Mouse (Mus musculus) inflammation-experienced regulatory T-cells, adult 6 months (primary cell): ENCODE results near the gene Zfp874a. TPM values are rescaled to one million over a fixed set of nuclear protein-coding genes. Genes with fewer than 3 reads are reported as not detected.
"Not testable (repeated sequence)": the region's sequence is repeated elsewhere in the genome, so short reads cannot be mapped to it uniquely, and the experiment has no call there.

ENCODE experiments used
- ATAC-seq: one replicate; pipeline ENCODE4 v1.8.0; 2017
- polyA plus RNA-seq, 3 experiments: library from polyadenylated mRNA; unstranded; fragments of 100-300 nt; shearing (Covaris generic); gene quantifications; one replicate each; pipeline ENCODE4 v1.2.1; 2017

Zfp874a gene
- polyA plus RNA-seq, 3 experiments from 2014 or later, result 12.7 to 18.2 (median 15.3) TPM

DNA sequence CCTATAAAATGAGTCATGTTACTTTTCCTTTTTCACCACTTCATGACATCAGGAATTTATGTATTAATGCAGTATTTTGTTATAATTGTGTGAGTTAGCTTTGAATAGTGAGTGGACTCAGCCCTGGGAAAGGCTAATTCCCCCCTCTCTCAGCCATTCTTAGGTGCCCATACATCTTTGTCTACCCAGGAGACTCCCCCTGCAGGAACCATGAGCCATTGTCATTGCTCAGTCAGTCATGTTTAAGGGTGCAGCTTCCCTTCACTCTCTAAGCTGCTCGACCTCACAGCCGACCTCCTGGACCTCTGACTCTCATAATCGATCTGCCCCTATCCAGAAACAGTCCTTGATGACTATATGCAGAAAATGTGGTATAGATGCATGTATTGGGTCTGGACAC, 75.2 kb downstream of the Zfp874a start:
- not testable (repeated sequence) for ATAC-seq

DNA sequence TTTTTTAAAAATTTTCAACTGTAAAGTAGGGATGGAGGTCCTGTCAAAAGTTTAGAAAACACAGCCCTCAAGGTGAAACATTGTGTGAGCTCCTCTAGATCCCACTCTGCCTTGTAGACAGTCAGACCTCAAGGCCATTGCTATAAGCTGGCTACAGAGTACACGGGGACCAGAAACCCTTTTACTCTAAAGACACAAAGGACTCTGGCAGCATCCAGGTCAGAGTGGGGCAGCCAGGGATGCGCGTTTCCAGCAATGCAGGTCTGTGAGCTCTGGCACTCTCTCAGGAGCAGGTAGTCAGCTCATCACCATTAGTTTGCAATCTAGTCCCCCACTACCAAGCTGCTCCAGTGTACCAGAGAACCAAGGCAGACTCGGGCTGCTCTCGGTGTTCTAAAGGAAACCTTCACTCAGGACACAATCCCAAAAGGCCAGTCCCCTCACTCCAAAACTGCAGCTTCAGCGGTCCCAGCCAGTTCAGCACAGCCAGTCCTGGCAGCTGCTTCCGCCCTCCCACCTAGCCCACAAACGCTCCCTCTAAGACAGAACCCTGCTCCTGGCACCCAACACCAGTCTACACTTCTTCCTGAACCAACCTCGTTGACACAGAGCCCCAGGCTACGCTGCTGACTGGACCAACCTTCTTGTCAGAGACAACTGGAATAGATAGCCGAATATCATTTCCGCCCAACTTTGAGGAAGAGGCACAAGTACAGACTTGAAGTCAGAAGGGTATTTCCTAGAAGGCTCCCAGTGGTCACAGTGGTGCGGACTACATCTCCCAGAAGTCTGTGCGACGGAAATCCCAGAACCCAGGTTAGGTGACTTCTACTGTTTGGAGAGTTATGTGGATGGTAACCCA, 76.1 kb downstream of the Zfp874a start, which contains the start of the genes Gm28041 and Zfp456:
Gene Gm28041 (minus strand): TSS at position 684 of the 862 bp plus-strand sequence.
Gene Zfp456 (minus strand): TSS at position 761 of the 862 bp plus-strand sequence.
- peak; percentile 99 for ATAC-seq

Other genes starting within 250 kb of the Zfp874a start
- gene Zfp458, start 173.2 kb downstream of the Zfp874a start, polyA plus RNA-seq, result 1 to 10 TPM; 1.4 to 3.7 (median 1.9) TPM
- under 1 TPM in 1 of 3 experiments, not detected in 2; 0.40 TPM for gene Zfp457, start 145.1 kb downstream of the Zfp874a start, polyA plus RNA-seq
- 1 to 10 TPM; 5.1 to 8.1 (median 6.1) TPM for gene Zfp595, start 119.1 kb downstream of the Zfp874a start, polyA plus RNA-seq
- under 1 TPM in 1 of 3 experiments, not detected in 2; 0.69 TPM for gene Gm28044, start 91.1 kb downstream of the Zfp874a start, polyA plus RNA-seq
- gene Zfp953, start 91.0 kb downstream of the Zfp874a start, polyA plus RNA-seq, result 1 to 10 TPM; 2.1 to 3.2 (median 2.8) TPM
- gene Gm28041, start 75.9 kb downstream of the Zfp874a start, polyA plus RNA-seq, result 1 to 10 TPM in 2 of 3 experiments, under 1 TPM in 1; 0.78 to 2.9 (median 2.5) TPM
- gene Zfp456, start 75.8 kb downstream of the Zfp874a start, polyA plus RNA-seq, result 1 to 10 TPM; 5.5 to 7.2 (median 5.6) TPM
- 10 to 100 TPM; 24.1 to 28.1 (median 25.8) TPM for gene Zfp429, start 51.8 kb downstream of the Zfp874a start, polyA plus RNA-seq
- 1 to 10 TPM in 1 of 3 experiments, under 1 TPM in 2; 0.19 to 5.7 (median 0.82) TPM for gene Zfp459, start 30.2 kb downstream of the Zfp874a start, polyA plus RNA-seq
- 10 to 100 TPM; 11.1 to 16.7 (median 12.4) TPM for gene Zfp874b, start 32.6 kb upstream of the Zfp874a start, polyA plus RNA-seq
- 10 to 100 TPM; 12.4 to 15.2 (median 13.4) TPM for gene Zfp58, start 48.9 kb upstream of the Zfp874a start, polyA plus RNA-seq
- gene Gm26965, start 74.5 kb upstream of the Zfp874a start, polyA plus RNA-seq, result 1 to 10 TPM in 2 of 3 experiments, not detected in 1; 2.5 to 6.3 TPM
- 10 to 100 TPM; 51.7 to 63.1 (median 53.1) TPM for gene Zfp87, start 74.6 kb upstream of the Zfp874a start, polyA plus RNA-seq
- gene Zfp748, start 102.2 kb upstream of the Zfp874a start, polyA plus RNA-seq, result 10 to 100 TPM; 18.0 to 22.2 (median 18.5) TPM
- 10 to 100 TPM in 1 of 3 experiments, 1 to 10 TPM in 2; 7.1 to 10.0 (median 9.6) TPM for gene Zfp729b, start 158.1 kb upstream of the Zfp874a start, polyA plus RNA-seq
- 1 to 10 TPM in 2 of 3 experiments, not detected in 1; 6.0 to 8.1 TPM for gene Gm49345, start 186.1 kb upstream of the Zfp874a start, polyA plus RNA-seq
- 10 to 100 TPM; 10.1 to 12.7 (median 11.7) TPM for gene Zfp729a, start 186.2 kb upstream of the Zfp874a start, polyA plus RNA-seq
- 10 to 100 TPM; 15.4 to 22.5 (median 20.1) TPM for gene Zfp738, start 235.4 kb upstream of the Zfp874a start, polyA plus RNA-seq